Mouse (Mus musculus) kidney, postnatal 4 days (tissue): ENCODE results near the gene Bnip3.

Experiments used
- DNase-seq, 2 experiments: peaks; one replicate each; pipeline ENCODE4 v3.0.0; 2021; ENCODE audit warnings: mixed read lengths in 2 of 2

Gene Bnip3

GRCm38 (mm10) chr7:138903886-138904435, 5.4 kb downstream of the Bnip3 start:
- DNase-seq: peak; percentile 24 to 45

- DNase-seq: no peak
These were observed 10.6 kb downstream of the Bnip3 start for GRCm38 (mm10) chr7:138898743-138899142.

- peak in 1 of 2 experiments; percentile 10 for DNase-seq
These were observed 11.2 kb downstream of the Bnip3 start for GRCm38 (mm10) chr7:138898122-138898521.

- no peak for DNase-seq
These were observed 23.7 kb downstream of the Bnip3 start for GRCm38 (mm10) chr7:138885365-138886289.

- DNase-seq: no peak
These were observed 25.6 kb downstream of the Bnip3 start for GRCm38 (mm10) chr7:138883724-138884123.

GRCm38 (mm10) chr7:138875031-138875430, 34.3 kb downstream of the Bnip3 start:
- no peak for DNase-seq

GRCm38 (mm10) chr7:138872956-138873355, 36.4 kb downstream of the Bnip3 start:
- no peak for DNase-seq

GRCm38 (mm10) chr7:138868316-138868715, 41.0 kb downstream of the Bnip3 start:
- no peak for DNase-seq

- DNase-seq: no peak
These were observed 42.0 kb downstream of the Bnip3 start for GRCm38 (mm10) chr7:138867286-138867685.

- DNase-seq: no peak
These were observed 44.5 kb downstream of the Bnip3 start for GRCm38 (mm10) chr7:138864776-138865175.

GRCm38 (mm10) chr7:138863950-138864572, 45.3 kb downstream of the Bnip3 start:
- DNase-seq: no peak

- no peak for DNase-seq
These were observed 52.6 kb downstream of the Bnip3 start for GRCm38 (mm10) chr7:138856670-138857069.

GRCm38 (mm10) chr7:138854201-138854600, 55.1 kb downstream of the Bnip3 start:
- DNase-seq: no peak

GRCm38 (mm10) chr7:138853417-138854031, 55.8 kb downstream of the Bnip3 start:
- DNase-seq: no peak

GRCm38 (mm10) chr7:138850083-138850482, 59.2 kb downstream of the Bnip3 start:
- no peak for DNase-seq

GRCm38 (mm10) chr7:138848028-138848920, 61.0 kb downstream of the Bnip3 start:
- no peak for DNase-seq

- no peak for DNase-seq
These were observed 61.8 kb downstream of the Bnip3 start for GRCm38 (mm10) chr7:138847316-138848027.

- DNase-seq: no peak
These were observed 62.8 kb downstream of the Bnip3 start for GRCm38 (mm10) chr7:138846502-138846991.

- peak; percentile 98 to 99 for DNase-seq
These were observed 63.6 kb downstream of the Bnip3 start, which contains the start of the genes Ppp2r2d and Mapk1ip1 for GRCm38 (mm10) chr7:138845544-138846391. Gene Ppp2r2d, plus strand, starts transcription at chr7:138846079. Gene Mapk1ip1, minus strand, starts transcription at chr7:138846273.

GRCm38 (mm10) chr7:138845111-138845510, 64.2 kb downstream of the Bnip3 start:
- DNase-seq: no peak
